Mouse (Mus musculus): Measurements from ENCODE around the gene Smlr1.

Smlr1 gene

DNA sequence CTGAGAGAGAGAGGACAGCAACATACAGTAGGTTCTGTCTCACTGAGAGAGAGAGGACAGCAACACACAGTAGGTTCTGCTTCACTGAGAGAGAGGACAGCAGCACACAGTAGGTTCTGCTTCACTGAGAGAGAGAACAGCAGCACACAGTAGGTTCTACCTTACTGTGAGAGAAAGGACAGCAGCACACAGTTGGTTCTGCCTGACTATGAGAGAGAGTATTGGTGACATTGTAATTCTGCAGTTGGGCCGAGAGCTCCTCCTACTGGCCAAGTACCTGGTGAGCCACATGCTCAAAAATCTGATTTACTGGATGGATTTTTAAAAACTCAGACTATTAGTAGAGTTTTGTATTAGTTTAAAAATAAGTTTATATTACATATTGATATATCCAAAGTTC lies 47.6 kb downstream of the Smlr1 start:
- peak; percentile 71 for DNase-seq

DNA sequence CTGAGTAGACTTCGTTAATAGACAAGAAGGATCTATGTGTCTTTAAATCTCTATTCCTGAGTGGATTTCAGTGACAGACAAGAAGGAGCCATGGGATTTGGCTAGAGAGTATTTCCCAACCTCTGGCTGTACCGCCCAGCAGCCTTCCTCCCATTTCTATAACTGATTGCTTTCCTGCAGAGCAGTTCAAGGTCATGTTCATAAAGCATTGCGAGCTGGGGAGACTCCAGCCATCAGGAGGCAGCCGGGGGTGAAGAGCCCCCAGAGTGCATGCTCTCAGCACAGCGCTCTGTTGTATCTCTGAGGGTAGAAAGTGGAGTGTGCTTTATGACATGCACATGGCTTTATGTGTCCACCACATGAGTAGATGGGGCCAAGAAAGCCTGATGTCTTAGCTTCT lies 53.3 kb downstream of the Smlr1 start:
- DNase-seq: no peak

DNA sequence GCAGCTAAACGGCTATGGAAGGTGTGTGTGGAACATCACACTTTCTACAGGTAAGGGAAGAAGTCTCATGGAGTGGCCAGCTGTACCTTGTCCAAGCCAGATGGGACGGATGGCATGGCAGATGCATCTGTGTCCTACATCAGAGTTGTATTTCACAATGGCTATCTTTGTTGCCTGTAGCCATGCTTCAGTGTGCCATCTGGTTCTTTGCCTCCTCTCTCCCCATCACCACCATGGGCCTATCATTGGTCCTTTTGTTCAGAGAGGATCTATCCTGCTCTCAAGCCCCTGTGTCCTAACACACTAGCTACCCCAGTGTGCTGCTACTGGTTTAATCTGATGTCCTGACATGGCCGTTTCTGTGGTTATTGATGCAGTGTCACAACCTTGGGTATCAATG lies 56.4 kb downstream of the Smlr1 start:
- DNase-seq: no peak
